Mouse (Mus musculus): ENCODE results near the gene Pafah2.

DNA sequence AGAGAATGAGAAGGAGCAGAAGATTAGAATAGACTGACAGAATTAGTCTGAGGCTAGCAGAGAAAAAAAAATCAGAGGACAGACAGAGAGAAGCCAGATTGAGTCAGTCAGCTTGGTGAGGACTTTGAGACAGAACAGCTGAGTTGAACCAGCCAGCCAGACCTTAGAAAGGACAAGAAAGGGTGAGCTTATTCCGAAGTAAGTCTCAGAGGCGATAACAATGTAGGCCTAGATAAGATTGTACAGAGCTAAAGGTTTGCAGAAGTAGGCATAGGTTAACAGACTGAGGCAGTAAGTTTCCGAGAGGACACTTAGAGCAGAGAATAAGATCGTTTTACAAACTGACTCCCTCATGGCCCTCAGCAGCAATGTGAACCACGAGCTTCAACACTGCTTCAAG is 65.1 kb downstream of the Pafah2 start:
- TF ChIP-seq CTCF (IDR thresholded peaks at IDR 0.05; ENCODE audit: extremely low read depth, insufficient read depth, low read length) (no peak), POLR2A (IDR thresholded peaks at IDR 0.05; ENCODE audit: extremely low read depth, insufficient read depth, low read length) (no peak)
